Mouse (Mus musculus): ENCODE measurements at regions not wholly inside any gene's neighbourhood (a gene's known extent, or its start where the extent isn't known, plus 50 kb on each side); places are given as distances from the start of the nearest gene placed in this dataset.

GRCm38 (mm10) chr12:10134141-10134540 lies 235.6 kb upstream of the Nt5c1b start:
- no peak overlapping the region for H3K4me2 ChIP-seq (replicated peaks; ENCODE audit: low read depth, low read length, severe bottlenecking)
- H3K4me1 ChIP-seq (ENCODE audit: control insufficient read depth, insufficient read depth, low read length) = no peaks in the 10 kb centered on the region
- H3K36me3 ChIP-seq (ENCODE audit: control insufficient read depth, insufficient read depth, low read length) = no peaks in the 10 kb centered on the region
- H3K9ac ChIP-seq (ENCODE audit: low read depth, low read length, severe bottlenecking) = no peak overlapping the region
- TF ChIP-seq POLR2A (IDR thresholded peaks at IDR 0.05; ENCODE audit: borderline replicate concordance, extremely low read depth, insufficient read depth, insufficient read length) = no peak
- H3K27ac ChIP-seq (replicated peaks; ENCODE audit: low read depth, low read length) = no peak overlapping the region
- DNase-seq (ENCODE audit: low spot score) (no peak), ATAC-seq (ENCODE audit: low FRiP score, low read depth) (no peak)
- no peaks in the 10 kb centered on the region for H3K27me3 ChIP-seq (ENCODE audit: control insufficient read depth, insufficient read depth, low read length)
- no peaks in the 10 kb centered on the region for H3K9me3 ChIP-seq (ENCODE audit: control insufficient read depth, low read length)
- WGBS = 25% methylated on average over 3 of the region's 3 CpGs
- no peak overlapping the region for H3K4me3 ChIP-seq (replicated peaks; ENCODE audit: low read length)

GRCm38 (mm10) chr12:10135915-10136314 lies 233.9 kb upstream of the Nt5c1b start:
- Histone ChIP-seq H3K27me3 (ENCODE audit: control insufficient read depth, insufficient read depth, low read length) (no peaks in the 10 kb centered on the region), H3K9me3 (ENCODE audit: control insufficient read depth, low read length) (no peaks in the 10 kb centered on the region), H3K4me2 (replicated peaks; ENCODE audit: low read depth, low read length, severe bottlenecking) (no peak overlapping the region), H3K4me3 (replicated peaks; ENCODE audit: low read length) (no peak overlapping the region), H3K27ac (replicated peaks; ENCODE audit: low read depth, low read length) (no peak overlapping the region), H3K4me1 (ENCODE audit: control insufficient read depth, insufficient read depth, low read length) (no peaks in the 10 kb centered on the region), H3K9ac (ENCODE audit: low read depth, low read length, severe bottlenecking) (no peak overlapping the region), H3K36me3 (ENCODE audit: control insufficient read depth, insufficient read depth, low read length) (no peaks in the 10 kb centered on the region)
- 15% methylated on average over 2 of the region's 2 CpGs for WGBS
- ATAC-seq (ENCODE audit: low FRiP score, low read depth) (no peak), DNase-seq (ENCODE audit: low spot score) (no peak)
- TF ChIP-seq POLR2A (IDR thresholded peaks at IDR 0.05; ENCODE audit: borderline replicate concordance, extremely low read depth, insufficient read depth, insufficient read length) = no peak

- ATAC-seq (ENCODE audit: low FRiP score, low read depth) = no peak
- Histone ChIP-seq H3K4me3 (replicated peaks; ENCODE audit: low read length) (no peak overlapping the region), H3K27ac (replicated peaks; ENCODE audit: low read depth, low read length) (no peak overlapping the region), H3K9ac (ENCODE audit: low read depth, low read length, severe bottlenecking) (no peak overlapping the region), H3K9me3 (ENCODE audit: control insufficient read depth, low read length) (no peaks in the 10 kb centered on the region), H3K36me3 (ENCODE audit: control insufficient read depth, insufficient read depth, low read length) (no peaks in the 10 kb centered on the region), H3K4me1 (ENCODE audit: control insufficient read depth, insufficient read depth, low read length) (no peaks in the 10 kb centered on the region), H3K4me2 (replicated peaks; ENCODE audit: low read depth, low read length, severe bottlenecking) (no peak overlapping the region), H3K27me3 (ENCODE audit: control insufficient read depth, insufficient read depth, low read length) (no peaks in the 10 kb centered on the region)
- no peak for TF ChIP-seq POLR2A (IDR thresholded peaks at IDR 0.05; ENCODE audit: borderline replicate concordance, extremely low read depth, insufficient read depth, insufficient read length)
- DNase-seq (ENCODE audit: low spot score) = no peak
Observed at GRCm38 (mm10) chr12:10140131-10140530, 229.6 kb upstream of the Nt5c1b start.

GRCm38 (mm10) chr12:10160837-10161236 lies 208.9 kb upstream of the Nt5c1b start:
- Histone ChIP-seq H3K9ac (ENCODE audit: low read depth, low read length, severe bottlenecking) (no peak overlapping the region), H3K4me2 (replicated peaks; ENCODE audit: low read depth, low read length, severe bottlenecking) (no peak overlapping the region), H3K36me3 (ENCODE audit: control insufficient read depth, insufficient read depth, low read length) (no peaks in the 10 kb centered on the region), H3K9me3 (ENCODE audit: control insufficient read depth, low read length) (no peaks in the 10 kb centered on the region), H3K4me1 (ENCODE audit: control insufficient read depth, insufficient read depth, low read length) (no peaks in the 10 kb centered on the region), H3K4me3 (replicated peaks; ENCODE audit: low read length) (no peak overlapping the region), H3K27ac (replicated peaks; ENCODE audit: low read depth, low read length) (no peak overlapping the region), H3K27me3 (ENCODE audit: control insufficient read depth, insufficient read depth, low read length) (no peaks in the 10 kb centered on the region)
- ATAC-seq (ENCODE audit: low FRiP score, low read depth) (no peak), DNase-seq (ENCODE audit: low spot score) (no peak)
- 79% methylated on average over 1 of the region's 1 CpGs for WGBS
- no peak for TF ChIP-seq POLR2A (IDR thresholded peaks at IDR 0.05; ENCODE audit: borderline replicate concordance, extremely low read depth, insufficient read depth, insufficient read length)

GRCm38 (mm10) chr12:10168042-10168441 lies 201.7 kb upstream of the Nt5c1b start:
- H3K4me1 ChIP-seq (ENCODE audit: control insufficient read depth, insufficient read depth, low read length) = no peaks in the 10 kb centered on the region
- H3K4me2 ChIP-seq (replicated peaks; ENCODE audit: low read depth, low read length, severe bottlenecking) = no peak overlapping the region
- H3K4me3 ChIP-seq (replicated peaks; ENCODE audit: low read length) = no peak overlapping the region
- TF ChIP-seq POLR2A (IDR thresholded peaks at IDR 0.05; ENCODE audit: borderline replicate concordance, extremely low read depth, insufficient read depth, insufficient read length) = no peak
- no peak overlapping the region for H3K27ac ChIP-seq (replicated peaks; ENCODE audit: low read depth, low read length)
- H3K9me3 ChIP-seq (ENCODE audit: control insufficient read depth, low read length) = no peaks in the 10 kb centered on the region
- H3K27me3 ChIP-seq (ENCODE audit: control insufficient read depth, insufficient read depth, low read length) = no peaks in the 10 kb centered on the region
- H3K36me3 ChIP-seq (ENCODE audit: control insufficient read depth, insufficient read depth, low read length) = no peaks in the 10 kb centered on the region
- DNase-seq (ENCODE audit: low spot score) = no peak
- no peak for ATAC-seq (ENCODE audit: low FRiP score, low read depth)
- no peak overlapping the region for H3K9ac ChIP-seq (ENCODE audit: low read depth, low read length, severe bottlenecking)

- no peaks in the 10 kb centered on the region for H3K27me3 ChIP-seq (ENCODE audit: control insufficient read depth, insufficient read depth, low read length)
- ATAC-seq (ENCODE audit: low FRiP score, low read depth) = no peak
- DNase-seq (ENCODE audit: low spot score) = no peak
Observed at GRCm38 (mm10) chr12:10168581-10168980, 201.2 kb upstream of the Nt5c1b start.

More at GRCm38 (mm10) chr12:10168581-10168980, 201.2 kb upstream of the Nt5c1b start:
- Histone ChIP-seq H3K9ac (ENCODE audit: low read depth, low read length, severe bottlenecking) (no peak overlapping the region), H3K4me1 (ENCODE audit: control insufficient read depth, insufficient read depth, low read length) (no peaks in the 10 kb centered on the region), H3K4me3 (replicated peaks; ENCODE audit: low read length) (no peak overlapping the region), H3K4me2 (replicated peaks; ENCODE audit: low read depth, low read length, severe bottlenecking) (no peak overlapping the region), H3K9me3 (ENCODE audit: control insufficient read depth, low read length) (no peaks in the 10 kb centered on the region), H3K27ac (replicated peaks; ENCODE audit: low read depth, low read length) (no peak overlapping the region), H3K36me3 (ENCODE audit: control insufficient read depth, insufficient read depth, low read length) (no peaks in the 10 kb centered on the region)
- TF ChIP-seq POLR2A (IDR thresholded peaks at IDR 0.05; ENCODE audit: borderline replicate concordance, extremely low read depth, insufficient read depth, insufficient read length) = no peak
